Mouse (Mus musculus) adrenal gland, adult (tissue): ENCODE results near the gene Fras1.
A peak's percentile ranks its signal among the peaks of the same experiment; 100 is the strongest.

Source experiments
- DNase-seq, 2 experiments: peaks; one replicate each; pipeline ENCODE4 v3.0.0; 2022 to 2023; ENCODE audit warnings: low spot score in 1 of 2; ENCODE audit not compliant: inconsistent age in 2 of 2

Gene Fras1

GRCm38 (mm10) chr5:96639213-96639910, 265.6 kb downstream of the Fras1 start:
- DNase-seq = no peak

- DNase-seq = no peak
These were observed 267.5 kb downstream of the Fras1 start for GRCm38 (mm10) chr5:96641297-96641696.

GRCm38 (mm10) chr5:96675676-96676075, 301.9 kb downstream of the Fras1 start:
- no peak for DNase-seq

- peak; percentile 10 to 79 for DNase-seq
These were observed 303.7 kb downstream of the Fras1 start for GRCm38 (mm10) chr5:96677498-96677897.

- DNase-seq = no peak
These were observed 307.3 kb downstream of the Fras1 start for GRCm38 (mm10) chr5:96681085-96681484.

- no peak for DNase-seq
These were observed 309.0 kb downstream of the Fras1 start for GRCm38 (mm10) chr5:96682777-96683176.

GRCm38 (mm10) chr5:96688885-96689284, 315.1 kb downstream of the Fras1 start:
- DNase-seq = no peak

GRCm38 (mm10) chr5:96698972-96699371, 325.2 kb downstream of the Fras1 start:
- DNase-seq = no peak

GRCm38 (mm10) chr5:96702706-96703625, 329.2 kb downstream of the Fras1 start:
- no peak for DNase-seq

- no peak for DNase-seq
These were observed 334.8 kb downstream of the Fras1 start for GRCm38 (mm10) chr5:96708515-96708914.

- peak; percentile 6 to 27 for DNase-seq
These were observed 338.4 kb downstream of the Fras1 start for GRCm38 (mm10) chr5:96712089-96712684.

GRCm38 (mm10) chr5:96712799-96713198, 339.0 kb downstream of the Fras1 start:
- no peak for DNase-seq

- no peak for DNase-seq
These were observed 342.7 kb downstream of the Fras1 start for GRCm38 (mm10) chr5:96716273-96717034.

GRCm38 (mm10) chr5:96717690-96718089, 343.9 kb downstream of the Fras1 start:
- no peak for DNase-seq

- no peak for DNase-seq
These were observed 344.8 kb downstream of the Fras1 start for GRCm38 (mm10) chr5:96718601-96719000.

- DNase-seq = no peak
These were observed 345.5 kb downstream of the Fras1 start for GRCm38 (mm10) chr5:96719221-96719620.

GRCm38 (mm10) chr5:96722690-96723089, 348.9 kb downstream of the Fras1 start:
- DNase-seq = no peak

GRCm38 (mm10) chr5:96739138-96739878, 365.6 kb downstream of the Fras1 start:
- DNase-seq = no peak

GRCm38 (mm10) chr5:96747195-96747984, 373.6 kb downstream of the Fras1 start:
- DNase-seq = no peak
